Mouse (Mus musculus): ENCODE data around the gene Gpx8. TPM values are rescaled to one million over a fixed set of nuclear protein-coding genes. Genes with fewer than 3 reads are reported as not detected.

The Gpx8 gene
- polyA plus RNA-seq, 1 experiment from 2014 or later, result 68.5 TPM

- H3K36me3 ChIP-seq, result no peaks in the 10 kb centered on the region
- H3K4me2 ChIP-seq (replicated peaks), result no peak overlapping the region
- no peak overlapping the region for H3K4me3 ChIP-seq (replicated peaks)
- H3K4me1 ChIP-seq (replicated peaks), result peaks cover 10% of the 10 kb centered on the region
- no peaks in the 10 kb centered on the region for H3K9me3 ChIP-seq
- ATAC-seq, result peak; percentile 76
- no peaks in the 10 kb centered on the region for H3K27me3 ChIP-seq
- H3K9ac ChIP-seq (replicated peaks), result no peak overlapping the region
- H3K27ac ChIP-seq, result no peak overlapping the region
Measured at GRCm38 (mm10) chr13:113047018-113047417, 808 bp upstream of the Gpx8 start.

DNA sequence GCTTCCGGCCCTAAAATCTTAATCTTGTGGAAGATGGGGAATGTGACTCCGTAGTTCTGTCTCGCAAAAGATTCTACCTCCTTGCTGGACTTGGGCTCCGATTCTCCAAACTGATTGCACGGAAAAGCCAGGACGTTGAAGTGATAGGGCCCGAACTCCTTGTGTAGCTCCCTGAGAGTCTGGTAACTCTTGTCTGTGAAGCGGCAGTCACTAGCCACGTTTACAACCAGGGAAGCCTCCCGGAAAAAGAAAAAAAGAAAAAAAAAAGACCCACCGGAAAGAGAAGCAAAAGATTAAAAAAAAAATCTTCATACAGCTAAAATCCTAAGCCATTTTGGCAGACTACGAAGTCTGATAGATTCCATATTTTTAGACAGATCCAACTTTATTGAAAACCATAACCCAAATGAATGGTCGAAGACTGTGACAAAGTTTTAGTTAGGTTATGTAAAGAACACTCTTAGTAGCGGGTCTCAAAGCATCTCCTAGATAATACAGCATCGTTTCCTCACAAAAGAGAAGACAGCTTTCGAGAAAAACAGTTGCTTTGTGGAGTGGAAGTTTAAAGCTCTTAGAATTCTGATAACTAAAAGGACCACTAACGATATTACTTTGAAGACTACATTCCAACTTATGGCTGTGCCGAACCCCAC lies 626 bp downstream of the Gpx8 start:
- Histone ChIP-seq H3K4me1 (replicated peaks) (peaks cover 10% of the 10 kb centered on the region), H3K4me3 (replicated peaks) (peak overlapping the region; percentile 49), H3K27me3 (no peaks in the 10 kb centered on the region), H3K9ac (replicated peaks) (peak overlapping the region; percentile 63), H3K36me3 (no peaks in the 10 kb centered on the region), H3K4me2 (replicated peaks) (peak overlapping the region; percentile 68), H3K9me3 (no peaks in the 10 kb centered on the region), H3K27ac (no peak overlapping the region)
- ATAC-seq, result no peak
- WGBS, result 20% methylated on average over 18 of the region's 18 CpGs

- Histone ChIP-seq H3K36me3 (no peaks in the 10 kb centered on the region), H3K4me1 (replicated peaks) (peaks cover 10% of the 10 kb centered on the region), H3K9ac (replicated peaks) (no peak overlapping the region), H3K4me2 (replicated peaks) (peak overlapping the region; percentile 68), H3K27me3 (no peaks in the 10 kb centered on the region), H3K4me3 (replicated peaks) (peak overlapping the region; percentile 49), H3K27ac (no peak overlapping the region), H3K9me3 (no peaks in the 10 kb centered on the region)
- no peak for ATAC-seq
- WGBS, result 79% methylated on average over 3 of the region's 3 CpGs
Measured at GRCm38 (mm10) chr13:113044876-113045275, 1.3 kb downstream of the Gpx8 start.

DNA sequence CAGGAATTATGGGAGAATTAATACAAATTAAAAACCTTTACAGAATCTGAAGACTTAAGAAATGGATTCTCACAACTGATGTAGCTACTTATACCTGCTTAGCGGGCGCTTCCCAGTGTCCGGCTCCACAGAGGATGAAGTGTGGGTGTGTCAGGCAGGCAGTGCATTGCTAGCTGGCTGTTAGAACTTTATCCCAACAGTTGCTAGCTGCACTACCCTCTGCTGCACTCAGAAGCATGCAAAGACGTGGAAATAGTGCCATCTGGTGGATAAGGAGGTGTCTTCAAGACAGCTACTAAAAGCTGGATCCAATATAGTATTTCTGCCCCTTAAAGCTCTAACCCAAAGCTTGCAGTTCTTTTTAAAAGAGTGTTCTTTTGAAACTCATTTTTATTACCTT lies 10.4 kb downstream of the Gpx8 start:
- WGBS, result 0% methylated on average over 4 of the region's 4 CpGs
- Histone ChIP-seq H3K4me3 (replicated peaks) (peak overlapping the region; percentile 49), H3K9me3 (no peaks in the 10 kb centered on the region), H3K4me1 (replicated peaks) (peaks cover 32% of the 10 kb centered on the region), H3K36me3 (no peaks in the 10 kb centered on the region), H3K27me3 (peaks cover 38% of the 10 kb centered on the region), H3K27ac (no peak overlapping the region), H3K4me2 (replicated peaks) (peak overlapping the region; percentile 85), H3K9ac (replicated peaks) (no peak overlapping the region)
- peak; percentile 83 for ATAC-seq

- peak; percentile 18; the same call in 1 of the 2 replicates for ATAC-seq
- H3K4me1 ChIP-seq (replicated peaks), result peaks cover 32% of the 10 kb centered on the region
- WGBS, result under 1% methylated on average over 46 of the region's 46 CpGs
- peak within 1 kb of the TSS; percentile 54 for H3K9ac ChIP-seq (replicated peaks)
- H3K9me3 ChIP-seq, result no peaks in the 10 kb centered on the region
- peak within 1 kb of the TSS; percentile 85 for H3K4me2 ChIP-seq (replicated peaks)
- H3K27ac ChIP-seq, result no peak within 1 kb of the TSS
- H3K4me3 ChIP-seq (replicated peaks), result peak within 1 kb of the TSS; percentile 49
- peaks cover 40% of the 10 kb centered on the region for H3K27me3 ChIP-seq
- no peaks in the 10 kb centered on the region for H3K36me3 ChIP-seq
Measured at GRCm38 (mm10) chr13:113034950-113035421, 11.2 kb downstream of the Gpx8 start, which contains the start of gene Cdc20b. Gene Cdc20b, plus strand, starts transcription at chr13:113035111.

- ATAC-seq, result no peak
- peaks cover 32% of the 10 kb centered on the region for H3K4me1 ChIP-seq (replicated peaks)
- H3K9ac ChIP-seq (replicated peaks), result peak overlapping the region; percentile 54; the same call in 1 of the 2 replicates
- H3K4me3 ChIP-seq (replicated peaks), result peak overlapping the region; percentile 49
- peak overlapping the region; percentile 85 for H3K4me2 ChIP-seq (replicated peaks)
- no peaks in the 10 kb centered on the region for H3K36me3 ChIP-seq
- peaks cover 44% of the 10 kb centered on the region for H3K27me3 ChIP-seq
- H3K27ac ChIP-seq, result no peak overlapping the region
- H3K9me3 ChIP-seq, result no peaks in the 10 kb centered on the region
- WGBS, result 3% methylated on average over 11 of the region's 11 CpGs
Measured at GRCm38 (mm10) chr13:113034271-113034886, 11.8 kb downstream of the Gpx8 start.

- no peak for ATAC-seq
- H3K9me3 ChIP-seq, result no peaks in the 10 kb centered on the region
- H3K27me3 ChIP-seq, result peaks cover 47% of the 10 kb centered on the region
- no peak overlapping the region for H3K27ac ChIP-seq
- no peak overlapping the region; the same call in 1 of the 2 replicates for H3K4me3 ChIP-seq (replicated peaks)
- no peaks in the 10 kb centered on the region for H3K36me3 ChIP-seq
- no peak overlapping the region for H3K9ac ChIP-seq (replicated peaks)
- H3K4me2 ChIP-seq (replicated peaks), result no peak overlapping the region; the same call in 1 of the 2 replicates
- peaks cover 32% of the 10 kb centered on the region for H3K4me1 ChIP-seq (replicated peaks)
Measured at GRCm38 (mm10) chr13:113032831-113033230, 13.4 kb downstream of the Gpx8 start.

DNA sequence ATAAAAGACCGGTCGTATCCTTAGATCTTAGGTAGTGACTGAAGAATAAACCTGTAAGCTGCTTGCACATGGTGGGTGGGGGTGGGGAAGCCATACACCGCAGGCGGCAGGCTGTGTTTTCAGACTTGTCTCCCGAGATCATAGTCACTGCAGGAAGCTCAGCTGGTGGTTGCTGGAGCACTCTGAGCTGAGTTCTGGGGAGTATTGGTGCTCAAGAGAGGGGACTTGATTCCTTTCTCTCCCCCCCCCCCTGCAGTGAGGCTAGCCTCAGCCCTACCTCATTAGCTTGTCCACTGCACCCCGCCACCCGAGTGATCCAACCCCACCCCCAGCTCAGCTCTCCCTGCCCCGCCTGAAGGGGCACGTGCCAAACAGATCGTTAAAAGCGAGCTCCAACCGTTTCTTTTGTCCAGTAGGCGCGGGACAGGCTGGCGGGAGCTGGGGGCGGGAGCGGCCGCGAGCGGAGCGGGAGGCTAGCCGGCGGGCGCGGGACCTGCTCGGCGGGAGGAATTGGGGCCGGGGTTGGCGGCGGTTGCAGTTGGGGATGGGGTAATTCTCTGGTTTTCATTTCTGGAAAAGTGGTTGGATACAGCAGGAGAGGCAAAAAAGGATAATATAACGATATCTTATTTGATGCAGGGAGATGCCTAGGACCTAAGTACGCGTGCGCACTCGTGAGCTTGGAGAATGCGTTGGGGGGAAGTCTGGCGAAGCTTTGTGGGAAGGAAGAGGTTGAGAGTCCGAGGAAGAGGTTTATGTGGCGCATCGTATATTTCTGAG lies 14.2 kb downstream of the Gpx8 start:
- Histone ChIP-seq H3K9me3 (no peaks in the 10 kb centered on the region), H3K36me3 (no peaks in the 10 kb centered on the region), H3K4me1 (replicated peaks) (peaks cover 32% of the 10 kb centered on the region), H3K27me3 (peaks cover 43% of the 10 kb centered on the region), H3K4me2 (replicated peaks) (peak overlapping the region; percentile 78), H3K27ac (peak overlapping the region; percentile 82), H3K9ac (replicated peaks) (peak overlapping the region; percentile 71), H3K4me3 (replicated peaks) (peak overlapping the region; percentile 60)
- under 1% methylated on average over 40 of the region's 40 CpGs for WGBS
- ATAC-seq, result peak; percentile 80

GRCm38 (mm10) chr13:113031351-113031750 lies 14.9 kb downstream of the Gpx8 start:
- ATAC-seq, result peak; percentile 35; the same call in 1 of the 2 replicates
- Histone ChIP-seq H3K9ac (replicated peaks) (no peak overlapping the region; the same call in 1 of the 2 replicates), H3K9me3 (no peaks in the 10 kb centered on the region), H3K4me2 (replicated peaks) (peak overlapping the region; percentile 78), H3K27ac (no peak overlapping the region), H3K4me1 (replicated peaks) (peaks cover 32% of the 10 kb centered on the region), H3K36me3 (no peaks in the 10 kb centered on the region), H3K4me3 (replicated peaks) (peak overlapping the region; percentile 60), H3K27me3 (peaks cover 43% of the 10 kb centered on the region)
- 1% methylated on average over 7 of the region's 7 CpGs for WGBS

GRCm38 (mm10) chr13:113023274-113024143 lies 22.7 kb downstream of the Gpx8 start:
- H3K36me3 ChIP-seq, result no peaks in the 10 kb centered on the region

GRCm38 (mm10) chr13:113022467-113022866 lies 23.7 kb downstream of the Gpx8 start:
- Histone ChIP-seq H3K9ac (replicated peaks) (no peak overlapping the region), H3K27me3 (0 out of 2 replicates have a peak, but pooled peaks cover 4% of the 10 kb centered on the region), H3K9me3 (no peaks in the 10 kb centered on the region), H3K4me1 (replicated peaks) (no peaks in the 10 kb centered on the region), H3K4me3 (replicated peaks) (no peak overlapping the region), H3K36me3 (no peaks in the 10 kb centered on the region), H3K27ac (no peak overlapping the region), H3K4me2 (replicated peaks) (no peak overlapping the region)
- ATAC-seq, result no peak
- 73% methylated on average over 8 of the region's 8 CpGs for WGBS

More at GRCm38 (mm10) chr13:113023274-113024143, 22.7 kb downstream of the Gpx8 start:
- Histone ChIP-seq H3K4me2 (replicated peaks) (no peak overlapping the region), H3K27me3 (0 out of 2 replicates have a peak, but pooled peaks cover 4% of the 10 kb centered on the region), H3K9ac (replicated peaks) (no peak overlapping the region), H3K27ac (no peak overlapping the region), H3K9me3 (no peaks in the 10 kb centered on the region), H3K4me1 (replicated peaks) (no peaks in the 10 kb centered on the region), H3K4me3 (replicated peaks) (no peak overlapping the region)
- 91% methylated on average over 17 of the region's 17 CpGs for WGBS
- no peak for ATAC-seq
